Mouse (Mus musculus) liver, adult 2 months (tissue): ENCODE data around the gene Npy1r. TPM values are rescaled to one million over a fixed set of nuclear protein-coding genes. Genes with fewer than 3 reads are reported as not detected.

ENCODE experiments used
- DNase-seq: peaks from one replicate; pipeline ENCODE4 v3.0.0-alpha.2; 2011; ENCODE audit warnings: low read depth, low spot score; ENCODE audit errors: extremely low read depth
- H3K27ac ChIP-seq: fragments of 200-500 bp; replicated peaks from 2 replicates; pipeline ENCODE4 v1.5.1; 2012; ENCODE audit warnings: low read depth, mild to moderate bottlenecking, control low read depth, inconsistent platforms, low read length; ENCODE audit not compliant: insufficient read depth
- H3K27me3 ChIP-seq: fragments of 200-500 bp; 2 replicates; pipeline ENCODE4 v1.6.1; 2012; ENCODE audit warnings: mild to moderate bottlenecking, moderate library complexity, low read length, inconsistent platforms; ENCODE audit not compliant: control insufficient read depth, insufficient read depth
- H3K36me3 ChIP-seq: fragments of 200-500 bp; 2 replicates; pipeline ENCODE4 v1.6.1; 2012; ENCODE audit warnings: low read length, inconsistent platforms; ENCODE audit not compliant: control insufficient read depth, insufficient read depth
- H3K4me1 ChIP-seq: fragments of 200-500 bp; 2 replicates; pipeline ENCODE4 v1.6.1; 2011; ENCODE audit warnings: low read length; ENCODE audit not compliant: control insufficient read depth, insufficient read depth
- H3K4me3 ChIP-seq: fragments of 200-500 bp; 2 replicates; pipeline ENCODE4 v1.5.1; 2011; ENCODE audit warnings: low read depth, mild to moderate bottlenecking, control low read depth, low read length, moderate library complexity; ENCODE audit not compliant: insufficient read depth
- H3K79me2 ChIP-seq: fragments of 200-500 bp; 2 replicates; pipeline ENCODE4 v1.6.1; 2012; ENCODE audit warnings: inconsistent platforms, mild to moderate bottlenecking, low read length, moderate library complexity; ENCODE audit not compliant: control insufficient read depth, insufficient read depth
- H3K9ac ChIP-seq: fragments of 200-500 bp; 2 replicates; pipeline ENCODE4 v1.6.1; 2012; ENCODE audit warnings: low read depth, mild to moderate bottlenecking, control low read depth, inconsistent platforms, low read length
- CTCF ChIP-seq: fragments of 200-500 bp; IDR thresholded peaks from 2 replicates; pipeline ENCODE4 v1.5.1; 2011; ENCODE audit warnings: low read depth, low read length, control low read depth
- POLR2A ChIP-seq: fragments of 200-500 bp; IDR thresholded peaks from 2 replicates; pipeline ENCODE4 v1.6.1; 2011; ENCODE audit warnings: low read length, control low read depth; ENCODE audit not compliant: insufficient read depth; ENCODE audit errors: extremely low read depth
- WGBS: fragments of 180-500 bp; shearing (Covaris S2); methylation state at CpG from one replicate; pipeline ENCODE4 v1.1.7; 2018; 5-methylcytosine and 5-hydroxymethylcytosine counted together
- polyA plus RNA-seq: library from polyadenylated mRNA; depleted of rRNA; stranded (reverse); fragments of >200 nt; gene quantifications from 2 replicates; pipeline ENCODE4 v1.2.3, GENCODE M21; 2012
- total RNA-seq: library from RNA; depleted of rRNA; stranded (reverse); fragments of >200 nt; gene quantifications from 2 replicates; pipeline ENCODE4 v1.2.3, GENCODE M21; 2014

The Npy1r gene
- total and polyA plus RNA-seq, 2 experiments = 0.09 TPM; not detected in 1

GRCm38 (mm10) chr8:66690402-66690801, 6.6 kb upstream of the Npy1r start:
- no peak overlapping the region for H3K27ac ChIP-seq
- H3K36me3 ChIP-seq = no peaks in the 10 kb centered on the region
- peaks cover 5% of the 10 kb centered on the region; the same call in 1 of the 2 replicates for H3K27me3 ChIP-seq
- no peak for TF ChIP-seq CTCF
- no peak overlapping the region for H3K4me3 ChIP-seq
- 85% methylated on average over 5 of the region's 5 CpGs for WGBS
- peaks cover 2% of the 10 kb centered on the region; the same call in 1 of the 2 replicates for H3K4me1 ChIP-seq
- no peak for DNase-seq
- no peaks in the 10 kb centered on the region for H3K79me2 ChIP-seq
- H3K9ac ChIP-seq = no peak overlapping the region

- Histone ChIP-seq H3K79me2 (no peaks in the 10 kb centered on the region), H3K9ac (no peak overlapping the region), H3K36me3 (no peaks in the 10 kb centered on the region), H3K4me3 (no peak overlapping the region), H3K27ac (no peak overlapping the region), H3K4me1 (peaks cover 2% of the 10 kb centered on the region; the same call in 1 of the 2 replicates), H3K27me3 (peaks cover 6% of the 10 kb centered on the region; the same call in 1 of the 2 replicates)
- 15% methylated on average over 7 of the region's 7 CpGs for WGBS
- DNase-seq = no peak
- TF ChIP-seq POLR2A = no peak
Measured at GRCm38 (mm10) chr8:66698011-66698410, 1.0 kb downstream of the Npy1r start.

- H3K27ac ChIP-seq = no peak overlapping the region
- H3K4me1 ChIP-seq = peaks cover 2% of the 10 kb centered on the region; the same call in 1 of the 2 replicates
- H3K4me3 ChIP-seq = no peak overlapping the region
- peaks cover 6% of the 10 kb centered on the region; the same call in 1 of the 2 replicates for H3K27me3 ChIP-seq
- 57% methylated on average over 7 of the region's 7 CpGs for WGBS
- H3K9ac ChIP-seq = no peak overlapping the region
- H3K79me2 ChIP-seq = no peaks in the 10 kb centered on the region
- TF ChIP-seq POLR2A (no peak), CTCF (no peak)
- H3K36me3 ChIP-seq = no peaks in the 10 kb centered on the region
- DNase-seq = no peak
Measured at GRCm38 (mm10) chr8:66698782-66699181, 1.8 kb downstream of the Npy1r start.

GRCm38 (mm10) chr8:66714324-66714975, 17.5 kb downstream of the Npy1r start:
- Histone ChIP-seq H3K9ac (no peak overlapping the region), H3K4me3 (no peak overlapping the region), H3K36me3 (no peaks in the 10 kb centered on the region), H3K27ac (no peak overlapping the region), H3K79me2 (no peaks in the 10 kb centered on the region), H3K27me3 (no peaks in the 10 kb centered on the region), H3K4me1 (no peaks in the 10 kb centered on the region)
- 87% methylated on average over 7 of the region's 7 CpGs for WGBS
- DNase-seq = no peak
- TF ChIP-seq POLR2A = no peak
- TF ChIP-seq CTCF = no peak

- H3K79me2 ChIP-seq = no peaks in the 10 kb centered on the region
- H3K4me3 ChIP-seq = no peak overlapping the region
- H3K9ac ChIP-seq = no peak overlapping the region
- H3K4me1 ChIP-seq = no peaks in the 10 kb centered on the region
- TF ChIP-seq CTCF (no peak), POLR2A (no peak)
- DNase-seq = no peak
- H3K27me3 ChIP-seq = no peaks in the 10 kb centered on the region
- no peaks in the 10 kb centered on the region for H3K36me3 ChIP-seq
- WGBS = 83% methylated on average over 2 of the region's 2 CpGs
- H3K27ac ChIP-seq = no peak overlapping the region
Measured at GRCm38 (mm10) chr8:66722835-66723234, 25.8 kb downstream of the Npy1r start.

GRCm38 (mm10) chr8:66729446-66729845, 32.5 kb downstream of the Npy1r start:
- Histone ChIP-seq H3K79me2 (no peaks in the 10 kb centered on the region), H3K27ac (no peak overlapping the region), H3K4me1 (no peaks in the 10 kb centered on the region), H3K9ac (no peak overlapping the region), H3K36me3 (no peaks in the 10 kb centered on the region), H3K27me3 (no peaks in the 10 kb centered on the region), H3K4me3 (no peak overlapping the region)
- WGBS = 44% methylated on average over 7 of the region's 7 CpGs
- TF ChIP-seq CTCF = no peak
- TF ChIP-seq POLR2A = no peak
- DNase-seq = no peak
